Mouse (Mus musculus) right cerebral cortex, postnatal 36 days (tissue): ENCODE data around the gene Cd3d.

ENCODE experiments used
- DNase-seq, 2 experiments: peaks; one replicate each; pipeline ENCODE4 v3.0.0; 2022; ENCODE audit warnings: low spot score in 2 of 2, mixed read lengths in 1 of 2

The Cd3d gene

DNA sequence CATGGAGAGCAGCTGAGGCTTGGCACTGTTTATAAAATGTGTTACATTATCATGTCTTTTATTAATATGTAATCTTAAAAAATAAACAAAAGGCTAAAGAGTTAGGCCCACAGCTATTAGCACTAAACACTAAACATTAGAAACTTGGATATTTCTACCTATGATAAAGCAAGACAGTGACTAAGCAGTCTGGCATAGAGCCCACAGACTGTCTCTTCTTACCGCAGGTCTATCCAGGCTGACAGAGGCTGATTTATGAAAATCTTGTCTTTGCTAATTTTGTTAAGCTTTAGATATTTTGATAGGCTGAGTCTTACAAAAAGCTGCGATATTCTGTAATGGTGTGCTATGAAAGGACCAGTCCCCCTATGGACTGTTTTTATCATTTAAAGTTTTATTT is 11.7 kb downstream of the Cd3d start:
- no peak for DNase-seq

DNA sequence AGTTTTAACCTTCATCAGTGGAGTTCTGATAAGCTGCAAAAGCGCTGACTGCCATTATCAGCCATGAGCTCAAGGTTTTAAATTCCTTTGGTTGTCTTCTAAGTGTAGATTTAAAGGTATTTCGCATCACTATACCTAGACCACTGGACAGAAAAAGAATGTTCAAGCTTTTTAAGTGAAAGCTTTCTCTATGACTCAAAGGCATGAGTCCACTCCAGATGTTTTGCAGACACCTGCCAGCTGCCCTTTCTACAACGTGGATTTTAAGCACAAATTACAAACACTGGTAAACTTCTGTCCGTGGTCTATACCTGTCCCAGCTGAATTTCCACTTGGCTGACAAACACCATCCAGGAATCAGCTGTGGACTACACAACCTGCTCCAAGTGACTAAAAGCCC is 13.4 kb downstream of the Cd3d start:
- DNase-seq, result no peak

DNA sequence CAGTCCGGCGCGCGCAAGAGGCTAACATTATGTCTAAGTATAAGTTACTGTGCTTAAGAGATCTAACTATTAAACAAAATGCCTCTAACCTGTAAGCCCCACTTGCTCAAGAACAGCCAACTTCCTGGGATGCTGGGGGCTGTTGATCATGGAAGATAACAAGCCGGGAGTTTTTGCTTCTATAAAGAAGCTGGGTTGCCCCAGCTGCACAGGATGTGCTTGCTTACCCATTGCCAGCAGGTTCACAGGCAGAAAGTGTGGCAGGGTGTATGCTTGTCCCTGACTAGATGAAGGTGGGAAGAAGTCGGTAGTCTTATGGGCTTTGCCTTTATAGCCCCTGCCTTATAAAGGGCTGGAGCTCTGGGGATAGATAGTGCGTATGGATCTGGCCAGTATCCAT is 15.0 kb downstream of the Cd3d start:
- DNase-seq, result no peak

DNA sequence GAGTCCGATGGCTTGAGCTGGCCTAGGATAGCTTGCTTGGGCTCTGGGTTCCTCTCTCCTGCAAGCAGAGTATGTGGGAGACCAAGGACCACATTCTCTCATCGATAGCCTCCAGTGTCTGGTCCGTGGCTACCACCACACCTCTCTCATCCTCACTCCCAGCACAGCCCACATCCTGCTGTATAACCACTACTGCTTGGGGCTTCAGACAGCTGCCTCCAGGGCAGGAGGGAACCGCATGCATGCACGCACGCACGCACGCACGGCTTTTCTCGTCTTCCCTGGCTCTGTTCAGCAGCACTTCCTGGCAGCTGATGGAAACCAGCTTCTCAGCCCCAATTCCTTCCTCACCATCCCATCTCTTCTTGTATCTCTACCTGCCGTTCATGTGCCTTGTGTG is 16.6 kb downstream of the Cd3d start:
- no peak for DNase-seq

DNA sequence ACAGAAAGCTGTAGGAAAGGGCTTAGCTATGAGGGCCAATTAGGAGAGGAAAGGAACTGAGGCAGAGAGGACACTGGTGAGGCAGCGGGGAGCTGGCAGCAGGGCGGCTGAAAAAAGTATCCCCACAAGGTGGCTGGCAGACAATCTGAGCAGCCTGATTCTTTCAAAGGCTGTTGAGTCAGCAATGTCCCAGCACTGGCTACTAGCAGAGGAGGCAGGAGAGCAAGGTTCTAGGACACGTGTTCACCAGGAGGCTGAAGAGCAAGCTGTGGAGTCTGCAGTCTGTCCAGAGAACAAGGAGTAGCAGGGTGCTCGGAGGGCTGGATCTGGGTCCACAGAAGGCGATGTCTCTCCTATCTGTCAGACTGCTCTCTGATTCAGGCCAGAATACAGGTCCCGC is 17.6 kb downstream of the Cd3d start:
- peak in 1 of 2 experiments; percentile 12 for DNase-seq

DNA sequence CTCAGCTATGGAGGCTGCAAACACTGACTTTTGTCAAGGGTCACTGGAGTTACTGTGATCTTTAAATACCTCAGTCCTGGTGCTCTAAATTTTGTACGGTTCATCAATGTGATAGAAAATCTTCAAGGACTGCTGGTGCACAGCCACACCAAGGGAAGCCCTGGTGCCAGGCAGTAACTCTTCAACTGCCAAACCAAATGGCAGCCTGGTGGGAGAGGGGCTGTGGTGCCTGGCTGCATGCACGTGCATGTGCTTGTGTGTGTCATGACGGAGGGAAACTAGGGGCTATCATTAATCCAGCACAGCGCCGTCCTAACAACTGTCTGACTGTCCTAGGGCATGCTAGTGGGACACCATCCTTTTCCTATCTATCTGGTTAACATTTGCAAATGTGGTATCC is 18.2 kb downstream of the Cd3d start:
- no peak for DNase-seq

DNA sequence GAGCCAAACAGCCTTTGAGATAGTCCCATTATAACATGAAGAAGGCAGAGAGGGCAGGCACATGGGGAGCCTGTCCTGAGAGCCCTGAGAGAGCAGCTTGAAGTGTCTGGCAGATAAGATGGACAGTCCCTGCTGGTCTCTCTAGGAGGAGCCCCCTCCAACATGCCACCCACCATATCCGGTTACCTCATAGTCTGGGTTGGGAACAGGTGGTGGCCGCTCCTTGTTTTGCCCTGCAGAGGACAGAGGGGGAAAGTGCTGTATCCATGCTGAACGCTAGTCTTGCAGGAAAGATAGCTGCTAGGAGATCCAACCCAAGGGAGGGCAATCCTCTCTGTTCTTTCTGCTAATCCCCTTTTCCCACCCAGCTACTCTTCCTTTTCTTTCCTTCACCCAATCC is 18.7 kb downstream of the Cd3d start:
- DNase-seq, result no peak

DNA sequence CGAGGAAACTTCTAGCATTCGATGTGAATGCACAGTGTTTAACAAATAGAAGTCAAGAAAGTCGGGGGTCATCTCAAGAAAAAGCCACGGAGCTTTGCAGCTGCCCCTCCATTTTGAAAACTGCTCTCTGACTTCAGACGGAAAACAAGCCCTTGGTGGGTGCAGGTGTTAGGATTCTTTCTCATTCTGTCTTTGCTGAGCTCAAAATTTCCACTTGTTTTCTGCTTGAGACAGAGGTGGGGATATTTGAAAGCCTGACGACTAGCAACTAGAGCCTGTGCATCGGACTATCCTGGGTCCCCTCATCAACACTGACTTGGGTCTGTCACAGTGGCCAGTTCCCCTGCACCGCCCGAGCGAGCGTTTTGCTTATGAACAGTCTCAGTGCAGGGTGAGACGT is 25.8 kb downstream of the Cd3d start:
- no peak for DNase-seq

DNA sequence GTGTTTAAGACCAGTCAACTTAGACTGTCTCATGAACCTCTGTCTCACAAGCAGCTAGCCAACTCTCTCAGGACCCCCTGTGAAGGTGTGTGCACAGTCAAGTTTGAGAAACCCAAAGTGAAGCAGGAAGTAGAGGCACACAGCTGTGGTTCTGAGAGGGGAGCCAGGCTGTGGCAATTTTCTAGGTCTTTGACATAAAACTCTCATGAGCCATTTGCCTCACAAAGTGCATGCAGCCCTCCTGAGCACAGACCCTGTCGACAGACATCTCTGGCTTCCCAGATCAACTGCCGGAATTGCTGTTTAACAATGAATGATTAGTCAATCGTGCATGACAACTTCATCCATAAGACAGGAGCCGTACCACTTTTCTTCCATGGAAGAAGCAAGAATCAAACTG is 26.8 kb downstream of the Cd3d start:
- no peak for DNase-seq

DNA sequence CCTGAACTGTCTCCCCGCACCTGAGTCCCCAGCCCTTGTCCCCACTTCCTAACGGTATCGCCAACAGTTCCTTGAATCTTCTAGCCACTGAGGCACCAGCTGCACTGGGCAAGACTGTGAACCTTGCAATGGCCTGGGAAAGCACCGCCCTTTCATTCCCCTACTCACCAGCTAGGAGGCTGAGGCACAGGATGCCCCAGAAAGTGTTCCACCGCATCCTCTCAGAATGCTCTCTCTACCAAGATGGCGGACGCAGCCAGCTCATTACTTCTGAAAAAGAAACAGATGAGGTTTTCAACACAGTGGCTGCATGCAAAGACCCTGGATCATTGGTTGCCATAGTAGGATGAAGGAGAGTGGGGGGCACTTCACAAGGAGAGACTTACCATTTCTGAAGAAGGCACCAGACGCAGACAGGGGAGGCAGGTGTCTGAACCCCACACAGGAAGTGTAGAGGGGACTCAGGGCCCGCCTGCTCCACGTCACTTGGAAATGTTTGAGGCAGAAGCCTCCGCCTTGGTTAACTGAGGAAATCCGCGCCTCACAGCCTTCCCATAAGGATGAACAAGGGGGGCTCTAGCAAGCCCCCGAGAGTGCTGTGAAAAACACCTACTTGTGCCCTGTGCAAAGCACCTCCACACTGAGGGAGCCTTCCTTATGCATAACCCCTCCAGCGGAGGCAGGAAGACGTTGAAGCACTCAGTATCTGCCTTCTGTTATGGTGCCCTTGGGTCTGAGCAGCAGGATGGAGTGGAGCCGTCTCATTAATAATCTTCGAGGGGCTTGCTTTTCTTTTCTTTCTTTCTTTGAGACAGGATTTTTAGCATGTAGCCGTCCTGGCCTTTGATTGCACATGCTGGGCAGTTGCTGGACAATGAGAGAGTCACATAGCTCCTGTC is 27.8 kb downstream of the Cd3d start, which contains the start of gene Cd3e:
Gene Cd3e (minus strand): TSS at position 448 of the 899 bp plus-strand sequence.
- no peak for DNase-seq

DNA sequence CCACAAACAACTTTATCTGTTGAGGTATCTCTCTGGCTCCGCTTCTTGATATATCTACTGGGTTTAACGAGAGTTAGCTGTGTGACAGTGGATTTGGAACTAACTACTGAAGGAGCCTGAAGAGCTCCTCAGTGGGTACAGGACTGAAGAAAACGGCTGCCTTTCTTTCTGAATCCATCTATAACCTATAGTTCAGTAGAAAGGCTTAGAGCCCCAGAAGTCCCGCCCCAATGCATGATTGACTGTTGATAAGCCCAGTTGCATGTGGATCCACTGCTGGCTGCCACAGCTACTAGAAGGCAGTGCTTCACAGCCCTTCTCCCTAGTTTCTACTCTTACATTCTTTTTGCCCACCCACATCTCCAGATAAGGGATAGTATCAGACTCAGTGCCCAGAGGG is 28.9 kb downstream of the Cd3d start:
- DNase-seq, result no peak

DNA sequence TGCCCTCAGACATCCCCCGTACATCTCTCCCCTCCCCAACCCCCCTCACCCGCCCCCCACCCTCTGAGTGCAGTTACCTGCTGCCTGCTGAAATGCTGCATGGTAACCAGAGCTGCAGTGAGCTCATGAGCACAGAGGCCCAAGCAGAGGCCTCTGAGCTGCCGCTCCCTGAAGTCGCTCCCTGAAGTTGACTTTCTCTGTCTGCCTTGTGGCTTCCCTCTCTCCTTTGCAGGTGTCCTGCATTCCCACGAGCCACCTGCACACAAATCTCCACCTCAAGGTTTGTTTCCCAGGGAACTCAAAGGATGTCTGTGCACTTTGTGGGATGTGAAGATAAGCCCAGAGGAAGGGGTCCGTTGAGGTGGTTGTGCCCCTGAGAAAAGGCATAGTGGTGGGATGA is 29.7 kb downstream of the Cd3d start:
- no peak for DNase-seq

DNA sequence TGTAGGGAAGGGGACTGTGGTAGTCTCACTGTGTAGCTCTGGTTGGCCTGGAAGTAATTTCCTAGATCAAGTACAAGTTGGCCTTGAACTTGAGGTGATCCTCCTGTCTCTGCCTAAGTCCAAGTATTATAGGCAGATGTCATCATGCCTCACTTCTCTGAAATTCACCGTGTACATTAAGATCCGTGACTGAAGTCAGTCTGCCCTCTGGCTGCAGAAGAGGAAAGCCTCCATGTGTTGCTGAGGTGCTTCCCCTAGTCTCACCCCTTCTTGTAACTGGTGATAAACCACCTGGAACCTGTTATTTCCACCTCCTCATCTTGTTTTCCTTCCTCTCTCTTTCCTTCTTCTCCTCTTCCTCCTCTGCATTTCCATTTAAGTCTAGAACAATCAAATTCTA is 33.3 kb downstream of the Cd3d start:
- DNase-seq, result no peak

DNA sequence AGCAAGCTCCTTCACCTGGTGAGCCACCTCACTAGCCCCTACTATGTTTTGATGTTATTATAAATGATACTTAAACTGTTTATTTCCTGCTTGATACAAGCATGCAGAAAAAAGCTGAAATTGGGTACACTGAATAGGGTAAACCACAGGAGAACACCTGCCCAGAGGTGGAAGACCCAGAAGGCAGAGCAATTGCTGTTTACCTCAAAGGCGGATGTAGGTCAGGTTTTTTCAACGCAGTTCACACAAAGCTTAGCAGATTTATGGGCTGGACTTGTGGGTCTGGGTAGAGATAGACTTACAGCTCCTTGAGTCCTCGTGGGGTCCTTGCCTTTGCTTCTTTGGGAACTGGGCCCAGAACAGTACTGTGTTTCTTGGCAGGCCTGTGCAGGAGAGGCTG is 34.3 kb downstream of the Cd3d start:
- no peak for DNase-seq

DNA sequence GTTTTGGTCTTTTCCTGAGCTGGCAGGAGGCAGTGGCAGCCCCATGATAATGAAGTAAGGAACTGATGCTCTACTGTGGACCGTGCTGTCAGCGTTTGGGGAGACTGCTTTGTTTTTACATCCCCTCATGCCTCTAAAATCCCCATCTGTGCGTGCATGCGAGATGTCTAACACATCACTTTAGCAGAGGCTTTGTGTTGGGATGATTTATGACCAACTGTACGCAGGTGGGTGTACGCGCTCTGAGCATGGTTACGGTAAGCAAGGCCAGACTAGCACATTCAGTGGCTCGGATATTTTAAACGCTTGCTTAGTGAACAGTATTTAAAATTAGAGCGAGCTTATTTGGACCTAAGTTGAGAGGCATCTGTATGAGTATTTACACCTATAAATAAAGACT is 36.4 kb downstream of the Cd3d start:
- peak in 1 of 2 experiments; percentile 18 for DNase-seq

DNA sequence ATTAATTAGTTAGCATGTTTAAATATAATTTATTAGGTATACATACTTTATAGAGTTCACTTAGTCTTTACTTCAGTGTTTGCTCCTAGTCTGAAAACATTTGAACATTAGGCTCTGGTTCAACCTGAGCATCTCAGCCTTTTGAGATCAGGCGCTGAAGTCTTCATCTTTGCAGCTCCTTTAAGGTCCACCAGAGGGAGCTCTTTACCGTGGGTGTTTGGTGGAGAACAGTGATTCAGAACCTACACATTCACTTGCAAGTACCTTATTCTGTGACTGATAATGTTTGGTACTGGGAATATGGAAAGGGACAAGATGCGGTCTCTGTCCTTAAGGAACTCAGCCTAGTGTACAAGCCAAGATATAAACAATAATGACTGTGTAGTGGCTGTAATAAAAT is 41.2 kb downstream of the Cd3d start:
- peak in 1 of 2 experiments; percentile 8 for DNase-seq

DNA sequence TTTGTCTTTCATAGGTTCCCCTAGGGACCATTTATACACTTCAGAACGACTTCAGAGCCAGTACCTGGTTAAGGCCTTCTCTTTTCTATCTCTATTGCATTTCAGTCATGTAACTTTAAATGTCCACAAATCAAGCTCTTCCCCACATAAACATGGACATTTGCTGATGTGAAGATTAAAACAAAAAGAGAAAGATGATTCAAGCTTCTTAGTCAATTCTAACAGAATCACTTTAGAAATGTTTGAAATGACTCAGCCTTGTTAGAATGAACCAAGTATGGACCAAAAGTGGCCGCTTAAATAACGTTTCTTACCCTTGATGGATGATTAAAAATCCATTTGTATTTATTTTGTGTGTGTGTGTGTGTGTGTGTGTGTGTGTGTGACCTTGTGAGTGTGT is 42.1 kb downstream of the Cd3d start:
- DNase-seq, result no peak

DNA sequence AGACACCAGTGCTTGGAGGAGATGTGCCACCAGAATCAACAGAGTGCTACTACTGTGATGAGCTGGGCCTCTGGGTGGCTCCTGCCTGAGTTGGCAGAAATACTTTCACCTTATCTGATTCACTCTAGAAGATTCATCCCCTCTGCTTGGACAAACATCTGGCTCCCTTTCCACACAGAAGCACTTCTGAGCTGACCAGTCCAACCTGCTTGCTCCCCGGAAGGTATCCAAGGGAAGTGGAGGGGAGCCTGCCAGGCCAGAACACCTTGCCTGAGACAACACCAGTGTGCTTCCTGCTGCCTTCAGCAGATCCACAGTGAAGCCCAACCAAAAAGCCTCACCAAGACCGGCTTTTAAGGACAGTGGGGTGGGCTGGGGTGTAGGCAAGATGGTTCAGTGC is 42.6 kb downstream of the Cd3d start:
- no peak for DNase-seq

DNA sequence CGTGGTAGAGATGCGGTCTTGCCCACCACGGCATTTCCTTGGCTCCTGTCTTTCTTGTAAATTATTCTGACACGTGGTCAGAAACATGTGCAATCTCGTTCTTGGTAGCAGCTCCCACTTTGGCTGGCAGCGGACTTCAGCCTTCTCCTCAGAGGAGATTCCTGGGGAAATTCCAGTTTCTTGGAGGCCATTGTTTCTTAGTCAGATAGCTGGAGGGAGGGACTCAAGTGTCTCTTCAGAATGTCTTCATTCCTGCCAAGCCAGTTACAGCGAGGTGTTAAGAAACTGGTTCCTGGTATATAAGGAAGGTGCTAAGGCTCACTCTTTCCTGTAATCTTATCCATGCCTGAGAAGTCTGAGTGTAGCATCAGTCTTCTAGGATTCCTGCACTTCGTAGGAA is 45.8 kb downstream of the Cd3d start:
- no peak for DNase-seq

DNA sequence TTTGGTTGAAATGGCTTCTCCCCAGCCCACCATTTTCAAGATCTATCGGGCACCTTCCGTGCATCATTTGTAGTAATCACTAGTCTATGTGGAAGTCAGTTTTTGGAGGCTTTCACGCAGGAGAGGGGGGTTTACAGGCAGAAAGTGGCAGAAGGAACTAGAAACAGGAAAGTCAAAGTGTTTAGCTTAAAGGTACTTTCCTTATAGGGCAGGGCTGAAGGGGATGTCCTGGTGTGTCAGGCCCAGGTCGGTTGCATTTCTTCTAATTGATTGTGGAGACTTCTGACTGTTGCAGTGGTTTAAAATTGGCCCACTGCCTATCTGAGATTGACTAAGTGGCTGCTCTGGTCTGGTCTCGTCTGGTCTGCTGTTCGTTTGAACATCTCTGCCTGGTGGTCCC is 48.8 kb downstream of the Cd3d start:
- DNase-seq, result no peak

DNA sequence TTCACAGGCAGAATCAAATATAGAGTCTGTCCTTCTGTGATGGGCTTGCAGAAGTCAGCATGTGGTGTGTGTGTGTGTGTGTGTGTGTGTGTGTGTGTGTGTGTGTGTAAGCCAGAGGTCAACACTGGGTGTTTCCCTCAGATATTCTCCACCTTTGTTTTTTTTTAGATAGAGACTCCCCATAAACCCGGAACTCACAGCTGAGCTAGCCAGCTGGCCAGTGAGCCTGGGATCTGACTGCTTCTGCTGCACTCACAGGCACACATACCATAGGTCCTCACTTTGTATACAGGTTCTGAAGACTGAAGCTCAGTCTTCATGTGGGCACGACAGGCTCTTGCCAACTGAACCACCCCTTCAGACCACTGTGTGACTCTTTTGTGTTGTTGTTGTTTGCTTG is 50.7 kb downstream of the Cd3d start:
- DNase-seq, result no peak

DNA sequence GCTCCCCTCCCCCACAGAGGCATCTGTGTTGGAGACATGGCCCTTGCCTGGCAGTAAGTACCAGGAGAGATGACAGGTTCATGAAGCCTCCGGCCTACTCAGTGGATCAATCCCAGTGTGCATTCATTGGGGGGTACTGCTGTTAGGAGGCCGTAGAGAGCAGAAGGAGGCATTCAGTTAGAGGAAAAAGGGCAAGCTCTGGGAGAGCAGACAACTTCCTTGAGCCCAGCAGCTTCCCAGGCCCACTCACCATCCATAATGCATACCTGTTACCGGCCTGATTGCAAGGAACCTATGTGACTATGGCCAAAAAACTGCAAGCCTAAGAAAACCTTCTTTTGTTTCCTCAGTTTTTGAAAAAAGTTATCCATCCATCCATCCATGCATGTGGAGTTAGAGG is 52.9 kb downstream of the Cd3d start:
- DNase-seq, result no peak
